Mouse (Mus musculus) megakaryocyte, embryonic 14.5 days (primary cell): Measurements from ENCODE around the gene Rbm20.

ENCODE experiments used
- FLI1 ChIP-seq: IDR thresholded peaks from 2 replicates; pipeline ENCODE4 v1.6.1; 2012; ENCODE audit warnings: low read length, inconsistent platforms, mixed read lengths
- GATA1 ChIP-seq: IDR thresholded peaks from 3 replicates; pipeline ENCODE4 v1.6.1; 2012; ENCODE audit warnings: mixed read lengths, low read length, inconsistent platforms, borderline replicate concordance

DNA sequence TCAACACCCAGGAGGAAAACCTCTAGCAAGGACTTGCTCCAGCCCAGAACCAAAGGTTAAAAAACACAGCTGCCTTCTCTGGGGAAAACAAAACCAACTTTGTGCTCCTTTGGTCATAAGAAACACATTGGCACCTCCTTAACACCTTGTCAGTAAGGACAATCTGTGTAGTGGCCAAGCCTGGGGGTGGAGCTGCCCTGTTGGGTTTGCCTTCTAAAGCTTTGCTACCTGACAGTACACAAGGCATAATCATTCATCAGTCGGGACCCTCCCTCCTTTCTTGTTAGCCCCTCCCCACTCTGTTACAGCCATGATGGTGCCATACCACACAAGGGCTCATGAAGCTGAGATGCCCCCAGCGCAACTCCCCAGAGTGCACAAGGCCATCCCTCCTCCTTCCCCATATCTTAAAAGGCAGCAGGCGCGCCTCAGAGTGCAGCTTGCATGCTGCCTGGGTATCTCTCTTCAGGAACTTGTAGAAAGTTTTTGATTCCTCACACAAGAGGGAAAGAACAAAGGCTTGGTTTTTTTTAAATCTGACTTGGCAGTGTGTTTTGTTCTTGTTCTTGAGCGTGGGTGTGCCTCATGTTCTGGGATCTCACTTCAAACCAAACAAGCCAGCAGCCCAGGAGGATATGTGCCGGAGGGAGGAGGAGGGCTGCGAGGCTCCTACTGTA, 132.2 kb downstream of the Rbm20 start:
- TF ChIP-seq GATA1 (no peak), FLI1 (no peak)
